Mouse (Mus musculus): ENCODE measurements around the gene Hexim1. TPM values are rescaled to one million over a fixed set of nuclear protein-coding genes. Genes with fewer than 3 reads are reported as not detected.
A peak's percentile ranks its signal among the peaks of the same experiment; 100 is the strongest.

Hexim1 gene
- 5.2 and 6.9 TPM in 2 replicates for polyA plus RNA-seq (2015; fragmentation: Nextera tagmentation; extraction: Ambion mirVana)

DNA sequence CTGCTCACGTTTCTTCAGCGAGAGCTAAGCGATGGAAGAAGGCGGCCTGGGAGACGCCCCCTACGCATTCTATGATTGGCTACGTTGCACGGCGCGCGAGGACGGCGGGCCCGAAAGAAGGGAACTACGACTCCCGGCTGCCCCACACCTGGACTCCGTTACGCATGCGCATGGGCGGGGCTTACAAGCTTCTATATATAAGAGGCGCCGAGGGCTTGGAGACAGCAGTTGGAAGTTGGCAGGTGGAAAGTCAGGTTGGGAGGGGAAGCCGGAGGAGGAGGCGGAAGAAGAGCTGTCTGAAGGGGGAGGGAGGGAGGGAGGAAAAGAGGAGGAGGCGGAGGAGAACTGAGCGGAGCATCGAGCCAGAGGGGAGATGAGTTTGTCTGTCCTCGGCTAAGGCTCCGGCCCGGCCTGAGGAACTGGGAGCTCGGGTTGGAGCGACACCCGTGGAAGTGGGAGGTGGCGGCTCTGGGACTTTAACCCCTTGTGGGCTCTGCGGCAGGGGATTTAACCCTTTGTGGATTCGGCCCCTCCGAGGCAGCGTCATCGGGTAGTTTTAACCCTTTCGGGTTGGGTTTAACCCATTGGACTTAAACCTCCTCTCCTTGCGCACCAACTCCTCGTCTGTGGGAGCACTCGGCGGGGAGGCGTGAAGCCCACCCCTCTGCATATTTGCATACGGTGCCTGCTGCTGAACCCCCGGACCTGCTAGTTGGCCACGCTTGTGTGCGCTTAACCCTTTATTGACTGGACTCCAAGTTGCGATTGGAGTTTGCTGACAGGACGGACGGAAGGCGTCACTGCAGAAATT lies at the start of gene Hexim1:
Hexim1 (plus strand) TSS at position 224 of the 811 bp plus-strand sequence.
- Histone ChIP-seq H3K9ac (peak within 1 kb of the TSS; percentile 83), H3K9me3 (no peaks in the 10 kb centered on the region), H3K27me3 (peaks cover 10% of the 10 kb centered on the region), H3K4me1 (peaks cover 36% of the 10 kb centered on the region), H3K4me3 (peak within 1 kb of the TSS; percentile 72), H3K27ac (peak within 1 kb of the TSS; percentile 93), H3K4me2 (peak within 1 kb of the TSS; percentile 90), H3K36me3 (no peaks in the 10 kb centered on the region)
- peak; percentile 93 for ATAC-seq (ENCODE audit: insufficient number of reproducible peaks, insufficient read depth, low FRiP score, low TSS enrichment, low read depth)
- under 1% methylated on average over 53 of the region's 53 CpGs for WGBS

DNA sequence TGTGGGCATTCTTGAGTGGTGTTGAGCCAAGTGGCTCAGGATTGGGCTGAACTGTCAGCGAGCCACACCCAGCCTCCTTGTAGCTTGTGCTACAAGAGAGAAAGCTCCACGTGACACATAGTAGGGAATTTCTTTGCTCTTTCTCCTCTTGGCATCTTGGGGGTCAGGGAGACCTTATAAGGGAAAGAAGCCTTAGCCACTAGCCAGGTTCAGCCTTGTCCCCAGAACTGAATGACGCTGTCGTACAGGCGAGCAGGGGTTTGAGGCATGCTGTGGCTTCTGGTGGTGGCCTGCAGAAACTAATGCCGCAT lies 49.0 kb upstream of the Hexim1 start:
- WGBS: 89% methylated on average over 6 of the region's 6 CpGs
- H3K4me1 ChIP-seq: peaks cover 10% of the 10 kb centered on the region
- H3K9ac ChIP-seq: 0 out of 2 replicates have a peak overlapping the region, but pooled peaks have one; percentile 36
- H3K27me3 ChIP-seq: no peaks in the 10 kb centered on the region
- H3K9me3 ChIP-seq: no peaks in the 10 kb centered on the region
- no peak overlapping the region for H3K4me2 ChIP-seq
- ATAC-seq (ENCODE audit: insufficient number of reproducible peaks, insufficient read depth, low FRiP score, low TSS enrichment, low read depth): no peak
- no peak overlapping the region for H3K4me3 ChIP-seq
- H3K27ac ChIP-seq: peak overlapping the region; percentile 62
- peaks cover 90% of the 10 kb centered on the region for H3K36me3 ChIP-seq

DNA sequence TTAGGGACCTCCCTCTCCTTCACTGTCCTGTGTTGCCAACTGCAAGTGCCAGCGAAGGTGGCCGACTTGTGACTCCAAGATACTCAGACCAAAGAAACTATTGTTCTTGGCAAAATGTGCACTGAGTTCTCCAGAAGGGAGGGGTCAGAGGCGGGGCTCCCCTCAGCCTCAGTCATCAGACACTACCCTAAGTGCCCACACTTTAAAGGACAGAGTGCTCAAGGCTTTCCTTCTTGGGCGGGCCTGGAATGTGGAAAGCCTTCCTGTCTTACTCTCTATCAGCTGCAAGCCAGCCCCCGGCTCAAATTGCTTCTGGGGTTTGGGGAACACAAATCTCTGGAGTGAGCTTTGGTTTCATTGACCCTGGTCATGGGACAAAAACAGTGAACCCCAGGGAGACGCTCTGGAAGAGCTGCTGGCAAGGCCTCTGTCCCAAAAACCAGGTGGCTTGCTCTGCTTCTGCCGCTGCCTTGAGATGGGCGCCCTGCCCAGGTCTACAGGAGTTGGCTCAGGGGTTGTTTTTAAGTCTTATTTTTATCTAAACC lies 48.5 kb upstream of the Hexim1 start:
- Histone ChIP-seq H3K9me3 (no peaks in the 10 kb centered on the region), H3K9ac (0 out of 2 replicates have a peak overlapping the region, but pooled peaks have one; percentile 36), H3K4me2 (no peak overlapping the region), H3K36me3 (peaks cover 90% of the 10 kb centered on the region), H3K4me3 (no peak overlapping the region), H3K27me3 (no peaks in the 10 kb centered on the region), H3K4me1 (peaks cover 10% of the 10 kb centered on the region), H3K27ac (peak overlapping the region; percentile 62)
- ATAC-seq (ENCODE audit: insufficient number of reproducible peaks, insufficient read depth, low FRiP score, low TSS enrichment, low read depth): no peak
- WGBS: 65% methylated on average over 8 of the region's 8 CpGs

DNA sequence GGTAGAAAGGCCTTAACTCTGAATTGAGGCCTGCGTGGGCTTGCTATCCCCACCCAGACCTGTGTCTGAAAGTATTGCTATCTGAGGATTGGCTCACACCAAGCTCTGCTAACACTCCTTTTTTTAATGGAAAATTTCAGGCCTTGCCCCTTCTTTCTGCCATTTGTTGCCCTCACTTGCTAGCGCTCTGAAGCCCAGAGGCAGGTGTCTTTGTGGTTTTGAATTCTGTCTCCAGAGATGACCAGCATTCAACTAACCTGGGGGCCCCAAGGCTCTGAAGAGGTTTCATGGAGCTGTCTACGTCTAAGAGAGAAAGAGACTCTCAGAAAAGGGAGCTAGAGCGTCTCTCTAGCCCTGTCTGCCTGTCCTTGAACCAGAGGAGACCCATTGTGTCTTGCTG lies 47.8 kb upstream of the Hexim1 start:
- no peak overlapping the region for H3K4me3 ChIP-seq
- peaks cover 85% of the 10 kb centered on the region for H3K36me3 ChIP-seq
- H3K9me3 ChIP-seq: no peaks in the 10 kb centered on the region
- no peaks in the 10 kb centered on the region for H3K27me3 ChIP-seq
- 88% methylated on average over 4 of the region's 4 CpGs for WGBS
- peaks cover 10% of the 10 kb centered on the region for H3K4me1 ChIP-seq
- no peak overlapping the region for H3K9ac ChIP-seq
- peak overlapping the region; percentile 62 for H3K27ac ChIP-seq
- no peak for ATAC-seq (ENCODE audit: insufficient number of reproducible peaks, insufficient read depth, low FRiP score, low TSS enrichment, low read depth)
- no peak overlapping the region for H3K4me2 ChIP-seq

DNA sequence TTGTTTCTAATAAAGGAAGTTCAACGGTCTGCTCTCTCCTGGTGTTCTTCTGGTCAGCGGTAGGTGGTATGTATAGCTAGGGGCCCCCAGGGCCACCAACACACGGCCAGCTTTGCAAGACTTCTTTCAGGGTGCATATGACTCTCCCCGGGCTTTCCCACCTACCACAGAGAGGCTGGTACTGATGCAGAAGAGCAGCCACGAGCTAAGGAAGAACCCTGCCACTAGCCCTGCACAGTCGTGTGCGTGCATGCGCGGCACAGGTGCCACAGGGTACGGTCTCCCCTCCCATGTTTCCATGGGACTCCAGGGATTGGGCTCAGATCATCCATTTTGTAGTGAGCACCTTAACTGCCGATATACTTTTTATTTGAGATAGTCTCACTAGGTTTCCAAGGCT lies 47.1 kb upstream of the Hexim1 start:
- H3K4me3 ChIP-seq: no peak overlapping the region
- H3K4me1 ChIP-seq: peaks cover 10% of the 10 kb centered on the region
- 94% methylated on average over 11 of the region's 11 CpGs for WGBS
- no peak overlapping the region for H3K9ac ChIP-seq
- H3K27ac ChIP-seq: no peak overlapping the region
- no peaks in the 10 kb centered on the region for H3K27me3 ChIP-seq
- no peak overlapping the region for H3K4me2 ChIP-seq
- no peaks in the 10 kb centered on the region for H3K9me3 ChIP-seq
- peaks cover 79% of the 10 kb centered on the region for H3K36me3 ChIP-seq
- ATAC-seq (ENCODE audit: insufficient number of reproducible peaks, insufficient read depth, low FRiP score, low TSS enrichment, low read depth): no peak

DNA sequence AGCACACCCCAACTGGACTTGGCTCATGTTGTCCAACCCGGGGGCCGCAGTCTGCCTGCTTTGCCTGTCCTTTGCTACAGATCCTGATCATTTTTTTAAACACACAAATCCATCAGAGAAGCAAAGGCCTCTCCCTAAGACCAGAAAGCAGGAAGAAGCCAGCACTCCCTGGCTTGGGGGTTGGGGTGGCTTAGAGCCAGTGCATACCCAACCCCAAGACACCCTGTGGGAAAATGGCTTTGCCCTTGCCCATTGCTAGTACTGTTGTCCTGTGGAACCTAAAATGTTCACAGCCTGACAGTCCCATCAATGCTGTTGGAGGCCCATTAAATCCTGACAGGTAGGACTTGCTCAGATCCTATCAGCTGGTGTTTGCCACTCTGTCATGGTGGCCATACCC lies 46.3 kb upstream of the Hexim1 start:
- Histone ChIP-seq H3K27me3 (no peaks in the 10 kb centered on the region), H3K4me1 (peaks cover 15% of the 10 kb centered on the region), H3K27ac (no peak overlapping the region), H3K9me3 (no peaks in the 10 kb centered on the region), H3K36me3 (peaks cover 70% of the 10 kb centered on the region), H3K4me3 (no peak overlapping the region), H3K4me2 (no peak overlapping the region), H3K9ac (no peak overlapping the region)
- WGBS: 98% methylated on average over 2 of the region's 2 CpGs
- ATAC-seq (ENCODE audit: insufficient number of reproducible peaks, insufficient read depth, low FRiP score, low TSS enrichment, low read depth): no peak

DNA sequence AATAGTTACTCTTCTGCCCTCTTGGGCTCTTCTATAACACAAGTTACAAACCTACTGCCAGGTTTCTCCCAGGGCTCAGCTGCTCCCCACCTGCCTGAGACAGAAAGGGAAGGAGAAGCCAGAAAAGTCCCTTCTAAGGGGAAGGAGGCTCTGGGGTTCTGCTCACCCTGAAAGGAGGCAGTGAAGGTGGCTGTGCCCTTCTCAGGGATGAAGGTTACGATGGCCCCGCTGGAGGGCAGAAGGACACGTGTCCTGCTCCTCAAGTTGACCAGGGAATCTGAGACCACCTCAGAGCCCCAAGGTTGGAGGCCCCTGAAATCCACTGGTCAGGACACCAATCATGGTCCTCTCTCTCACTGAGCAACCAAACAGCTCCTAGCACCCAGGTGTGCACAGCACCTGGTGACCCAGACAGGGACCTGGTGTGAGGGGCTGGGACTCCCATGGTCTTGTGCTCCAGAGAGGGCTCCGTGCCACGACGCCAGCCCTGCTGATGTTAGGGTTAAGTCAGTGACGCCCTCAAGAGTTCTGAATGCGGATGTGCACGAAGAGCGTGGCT lies 45.6 kb upstream of the Hexim1 start:
- Histone ChIP-seq H3K9ac (no peak overlapping the region), H3K36me3 (peaks cover 65% of the 10 kb centered on the region), H3K27ac (no peak overlapping the region), H3K4me1 (peaks cover 17% of the 10 kb centered on the region), H3K4me3 (no peak overlapping the region), H3K4me2 (no peak overlapping the region), H3K9me3 (no peaks in the 10 kb centered on the region), H3K27me3 (no peaks in the 10 kb centered on the region)
- ATAC-seq (ENCODE audit: insufficient number of reproducible peaks, insufficient read depth, low FRiP score, low TSS enrichment, low read depth): no peak
- 95% methylated on average over 10 of the region's 10 CpGs for WGBS

DNA sequence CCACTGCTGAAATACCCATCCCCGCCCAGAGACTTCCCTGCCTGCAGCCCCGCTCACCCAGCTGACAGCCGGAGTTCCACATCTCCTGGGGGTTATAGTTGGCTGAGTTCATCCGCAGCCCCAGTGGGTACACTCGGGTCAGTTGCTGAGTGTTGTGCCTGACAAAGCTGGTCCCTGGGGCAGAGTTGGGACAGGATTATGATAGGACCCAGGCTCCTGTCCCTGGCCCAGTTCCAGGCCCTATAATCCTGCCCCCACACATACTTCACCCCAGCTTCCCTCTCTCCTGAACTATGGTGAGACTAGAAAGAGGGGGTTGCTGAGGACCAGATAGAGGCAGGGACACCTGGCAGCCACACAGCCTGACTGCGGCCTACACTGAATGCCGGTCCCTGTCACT lies 42.4 kb upstream of the Hexim1 start:
- no peak overlapping the region for H3K9ac ChIP-seq
- no peak overlapping the region for H3K27ac ChIP-seq
- no peak overlapping the region for H3K4me2 ChIP-seq
- peaks cover 1% of the 10 kb centered on the region for H3K27me3 ChIP-seq
- H3K9me3 ChIP-seq: no peaks in the 10 kb centered on the region
- peaks cover 7% of the 10 kb centered on the region; the same call in 1 of the 2 replicates for H3K4me1 ChIP-seq
- H3K4me3 ChIP-seq: no peak overlapping the region
- peaks cover 37% of the 10 kb centered on the region for H3K36me3 ChIP-seq
- WGBS: 83% methylated on average over 7 of the region's 7 CpGs
- ATAC-seq (ENCODE audit: insufficient number of reproducible peaks, insufficient read depth, low FRiP score, low TSS enrichment, low read depth): no peak

DNA sequence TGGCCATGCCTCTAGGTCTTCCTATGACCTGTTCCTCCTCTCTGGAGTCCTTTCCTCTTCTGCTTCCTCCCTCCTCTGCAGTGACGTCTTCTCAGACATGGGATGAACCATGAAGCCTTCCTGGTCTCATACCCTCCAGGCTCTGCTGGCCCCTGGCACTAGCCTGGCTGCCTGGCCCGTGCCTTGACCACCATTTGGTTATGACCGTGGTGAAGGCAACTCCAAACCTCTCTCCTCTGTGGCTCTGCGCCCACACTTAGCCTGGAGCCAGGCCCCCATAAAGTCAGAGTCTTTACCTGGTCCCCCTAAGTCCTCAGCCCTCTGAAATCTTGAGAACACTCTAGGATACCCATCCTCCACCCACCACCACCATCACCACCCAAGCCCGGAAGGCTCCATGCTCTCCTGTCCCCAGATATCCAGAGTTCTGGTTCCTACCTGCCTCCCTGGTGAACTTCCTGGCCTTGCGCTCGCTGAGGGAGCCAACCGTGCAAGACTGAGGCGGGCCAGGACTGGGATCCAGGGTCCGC lies 41.8 kb upstream of the Hexim1 start:
- H3K9ac ChIP-seq: no peak overlapping the region
- WGBS: 55% methylated on average over 10 of the region's 10 CpGs
- peaks cover 7% of the 10 kb centered on the region; the same call in 1 of the 2 replicates for H3K4me1 ChIP-seq
- no peak for ATAC-seq (ENCODE audit: insufficient number of reproducible peaks, insufficient read depth, low FRiP score, low TSS enrichment, low read depth)
- H3K27me3 ChIP-seq: peaks cover 7% of the 10 kb centered on the region
- H3K4me3 ChIP-seq: no peak overlapping the region
- no peak overlapping the region for H3K27ac ChIP-seq
- H3K36me3 ChIP-seq: peaks cover 32% of the 10 kb centered on the region
- no peaks in the 10 kb centered on the region for H3K9me3 ChIP-seq
- no peak overlapping the region for H3K4me2 ChIP-seq

DNA sequence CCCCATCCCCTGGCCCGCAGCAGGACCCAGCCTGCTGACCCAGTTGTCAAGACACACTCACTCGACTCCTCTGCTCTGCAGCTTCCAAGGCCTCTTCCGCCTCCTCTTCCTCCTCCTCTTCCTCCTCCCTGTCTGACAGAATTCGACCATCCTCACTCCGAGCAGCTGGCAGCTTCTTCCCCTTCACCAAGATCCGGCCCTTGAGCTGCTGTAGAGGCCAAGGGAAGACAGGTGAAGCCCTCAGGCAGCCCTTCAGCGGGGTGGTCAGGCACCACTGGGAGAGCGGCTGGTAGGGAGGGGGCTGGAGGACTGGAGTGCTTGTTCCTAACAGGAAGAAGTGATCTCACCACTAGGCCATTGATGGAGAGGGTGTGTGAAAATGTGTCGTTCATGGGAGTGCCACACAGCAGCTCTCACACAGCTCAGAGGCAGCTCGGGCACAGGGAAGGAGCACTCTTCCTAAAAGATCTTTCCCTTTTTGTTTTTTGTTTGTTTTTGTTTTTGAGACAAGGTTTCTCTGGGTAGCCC lies 41.2 kb upstream of the Hexim1 start:
- no peak for ATAC-seq (ENCODE audit: insufficient number of reproducible peaks, insufficient read depth, low FRiP score, low TSS enrichment, low read depth)
- Histone ChIP-seq H3K4me2 (no peak overlapping the region), H3K4me3 (no peak overlapping the region), H3K36me3 (peaks cover 25% of the 10 kb centered on the region), H3K27me3 (peaks cover 13% of the 10 kb centered on the region), H3K27ac (no peak overlapping the region), H3K4me1 (peaks cover 7% of the 10 kb centered on the region; the same call in 1 of the 2 replicates), H3K9me3 (no peaks in the 10 kb centered on the region), H3K9ac (no peak overlapping the region)
- 17% methylated on average over 10 of the region's 10 CpGs for WGBS

DNA sequence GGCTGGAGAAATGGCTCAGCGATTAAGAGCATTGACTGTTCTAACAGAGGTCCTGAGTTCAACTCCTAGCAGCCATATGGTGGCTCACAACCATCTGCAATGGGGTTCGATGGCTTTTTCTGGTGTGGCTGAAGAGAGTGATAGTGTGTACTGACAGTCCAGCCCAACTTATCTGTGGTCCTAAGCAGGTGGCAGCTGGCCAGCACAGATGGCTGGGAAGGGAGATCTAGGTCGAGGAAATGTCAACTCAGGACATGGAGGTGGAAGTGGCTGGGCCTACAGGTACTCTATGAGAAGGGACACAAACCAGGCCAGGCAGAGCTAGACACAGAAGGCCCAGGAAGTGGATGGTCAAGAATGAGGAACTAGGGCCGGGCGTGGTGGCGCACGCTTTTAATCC lies 40.0 kb upstream of the Hexim1 start:
- Histone ChIP-seq H3K4me1 (peaks cover 18% of the 10 kb centered on the region), H3K9me3 (no peaks in the 10 kb centered on the region), H3K27me3 (peaks cover 25% of the 10 kb centered on the region), H3K4me3 (no peak overlapping the region), H3K4me2 (no peak overlapping the region), H3K36me3 (peaks cover 14% of the 10 kb centered on the region), H3K27ac (no peak overlapping the region), H3K9ac (no peak overlapping the region)
- WGBS: 92% methylated on average over 7 of the region's 7 CpGs
- ATAC-seq (ENCODE audit: insufficient number of reproducible peaks, insufficient read depth, low FRiP score, low TSS enrichment, low read depth): no peak

All from embryonic facial prominence, embryonic 13.5 days (tissue).